9 mouse cellular contexts compared by ENCODE assay signal in the genomic region with DNA sequence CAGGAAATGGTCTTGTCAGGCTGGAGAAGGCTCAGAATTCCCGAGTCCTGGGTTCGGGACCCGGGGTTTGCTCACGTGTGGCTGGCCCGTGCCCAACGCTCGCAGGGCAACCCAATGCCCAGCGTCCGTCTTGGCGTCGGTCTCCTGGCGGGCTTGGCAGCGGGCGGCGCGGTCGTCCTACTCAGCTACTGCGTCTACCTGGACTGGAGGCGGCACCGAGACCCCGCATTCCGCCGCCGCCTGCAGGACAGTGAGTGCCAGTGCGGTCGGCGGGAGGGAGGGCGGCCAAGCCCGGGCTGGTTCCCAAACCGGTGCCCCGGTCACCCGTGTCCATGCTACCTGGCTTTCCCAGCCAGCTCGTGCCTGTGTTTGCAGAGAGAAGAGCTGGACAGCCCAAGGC. TPM values are rescaled to one million over a fixed set of nuclear protein-coding genes. Genes with fewer than 3 reads are reported as not detected.
DNase-seq lines count a peak whose midpoint lies in the region; ATAC-seq and TF ChIP-seq lines count a peak whose summit lies in the region.
"Had no signal": no experiment of that assay in that cellular context is flagged by ENCODE, and none has a peak within 500 bp of the region (broad histone marks: within the 10 kb centered on the region; RNA-seq: fewer than 3 reads in every experiment).

A gene (plus strand): TSS at position 98 of the 400 bp plus-strand sequence.

- no peak for TF ChIP-seq CTCF in testis, adult 2 months (IDR thresholded peaks at IDR 0.05; ENCODE audit: control insufficient read depth, insufficient read depth, insufficient replicate concordance, low read depth, low read length)

- H3K4me3 ChIP-seq in testis, adult 2 months (ENCODE audit: control insufficient read depth, low read depth, low read length), result peak within 1 kb of the TSS; percentile 89

- no peak for TF ChIP-seq POLR2A in testis, adult 2 months (IDR thresholded peaks at IDR 0.05; ENCODE audit: control insufficient read depth, low read depth, low read length)

- intact Hi-C loops in left cerebral cortex, postnatal 4 days (cut with DNase I), result no loop called here
- intact Hi-C loops in heart, postnatal 10 days (cut with DNase I), result no loop called here

- no peaks in the 10 kb centered on the region; the same call in 1 of the 2 replicates for H3K36me3 ChIP-seq in testis, adult 2 months (ENCODE audit: control insufficient read depth, insufficient read depth, low read length)

- DNase-seq in left cerebral cortex, postnatal 4 days, result peak; percentile 23
- no peak for DNase-seq in left cerebral cortex, adult 9 months (ENCODE audit: low spot score in 2 of 2)
- DNase-seq in embryo, embryonic 10.5 days (ENCODE audit: low spot score), result peak; percentile 47
- peak; percentile 51 to 53 for DNase-seq in heart, postnatal 10 days
- DNase-seq in kidney, postnatal 25 days, result peak; percentile 74 to 89
- DNase-seq in layer of hippocampus, postnatal 14 days (ENCODE audit: low spot score in 2 of 2), result no peak

- H3K4me1 ChIP-seq in testis, adult 2 months (ENCODE audit: control insufficient read depth, insufficient read depth, low read length), result peaks cover 17% of the 10 kb centered on the region

- peak; percentile 51 for ATAC-seq in megakaryocyte, adult 5-6 weeks (ENCODE audit: poor library complexity, severe bottlenecking)

- peak within 1 kb of the TSS; percentile 55; the same call in 1 of the 2 replicates for H3K27ac ChIP-seq in testis, adult 2 months (ENCODE audit: control insufficient read depth, insufficient read depth, low read depth, low read length)

- H3K27me3 ChIP-seq in testis, adult 2 months (ENCODE audit: control insufficient read depth, insufficient read depth, low read length), result no peaks in the 10 kb centered on the region

RNA-seq across cellular contexts. Expression of the gene that starts here (rescaled TPM):
- total RNA-seq in left cerebral cortex, postnatal 4 days (2021), result not detected
- total RNA-seq in heart, postnatal 10 days (2021), result 1 to 10 TPM in 1 of 2 experiments, under 1 TPM in 1; 0.50 to 1.8 TPM
- not detected in 2 replicates for total RNA-seq in megakaryocyte, adult 5-6 weeks (2015)
- not detected in 2 replicates for total RNA-seq in megakaryocyte, adult 5-6 weeks (2017)
- 48.0 and 50.5 TPM in 2 replicates for polyA plus RNA-seq in testis, adult 2 months (2012; rRNA removed)
- not detected for total RNA-seq in layer of hippocampus, postnatal 14 days (2021)
- polyA plus RNA-seq: large intestine, adult 2 months had no signal

Comparison
In these comparisons a context has a peak if more than half of its experiments do, and no peak if none do; other contexts are left out.
1. Peak in DNase-seq in left cerebral cortex, postnatal 4 days; RNA of the gene not detected or under 1 TPM.
2. Peak in ATAC-seq in megakaryocyte, adult 5-6 weeks; RNA of the gene not detected or under 1 TPM.
3. DNase-seq: peak in embryo, embryonic 10.5 days (single experiment), heart, postnatal 10 days (2 of 2) and kidney, postnatal 25 days (2 of 2); none in left cerebral cortex, adult 9 months (0 of 2) and layer of hippocampus, postnatal 14 days (0 of 2).